Mouse (Mus musculus) myocyte (in vitro differentiated cells): ENCODE results near the gene Fcna.

Experiments
- CEBPB ChIP-seq: IDR thresholded peaks from 2 replicates; pipeline ENCODE4 v1.6.1; 2011; ENCODE audit warnings: mild to moderate bottlenecking, moderate library complexity; ENCODE audit not compliant: poor library complexity, insufficient read depth, severe bottlenecking
- E2F4 ChIP-seq: IDR thresholded peaks from one replicate; pipeline ENCODE4 v1.6.1; 2011; ENCODE audit warnings: mild to moderate bottlenecking, control low read depth, moderate library complexity; ENCODE audit not compliant: insufficient read depth
- MAX ChIP-seq: IDR thresholded peaks from one replicate; pipeline ENCODE4 v1.6.1; 2011; ENCODE audit warnings: low read depth, mild to moderate bottlenecking, control low read depth
- MYOD1 ChIP-seq, 3 experiments: IDR thresholded peaks; one replicate each; pipeline ENCODE4 v1.6.1; 2011; ENCODE audit warnings: control low read depth in 2 of 3, low read depth in 2 of 3, mild to moderate bottlenecking in 2 of 3, moderate library complexity in 1 of 3; ENCODE audit not compliant: insufficient read length in 2 of 3, control insufficient read depth in 1 of 3
- MYOG ChIP-seq, 3 experiments: IDR thresholded peaks; one replicate each; pipeline ENCODE4 v1.6.1; 2011; ENCODE audit warnings: control low read depth in 2 of 3, low read depth in 2 of 3, mild to moderate bottlenecking in 2 of 3; ENCODE audit not compliant: insufficient read length in 2 of 3, control insufficient read depth in 1 of 3, insufficient read depth in 1 of 3
- POLR2A ChIP-seq: IDR thresholded peaks from one replicate; pipeline ENCODE4 v1.6.1; 2011; ENCODE audit warnings: low read depth, mild to moderate bottlenecking, control low read depth, moderate library complexity; ENCODE audit not compliant: insufficient read length
- POLR2AphosphoS2 ChIP-seq: IDR thresholded peaks from one replicate; pipeline ENCODE4 v1.6.1; 2011; ENCODE audit warnings: low read depth, control low read depth; ENCODE audit not compliant: insufficient read length
- REST ChIP-seq: IDR thresholded peaks from one replicate; pipeline ENCODE4 v1.6.1; 2011; ENCODE audit warnings: mild to moderate bottlenecking, control low read depth, moderate library complexity; ENCODE audit not compliant: insufficient read depth, insufficient read length
- SRF ChIP-seq: IDR thresholded peaks from one replicate; pipeline ENCODE4 v1.6.1; 2011; ENCODE audit warnings: low read depth; ENCODE audit not compliant: control insufficient read depth, insufficient read length
- TCF12 ChIP-seq: IDR thresholded peaks from one replicate; pipeline ENCODE4 v1.6.1; 2011; ENCODE audit warnings: mild to moderate bottlenecking, control low read depth; ENCODE audit not compliant: poor library complexity, insufficient read depth, severe bottlenecking
- TCF3 ChIP-seq: IDR thresholded peaks from one replicate; pipeline ENCODE4 v1.6.1; 2011; ENCODE audit warnings: low read depth, control low read depth; ENCODE audit not compliant: insufficient read length
- USF1 ChIP-seq: IDR thresholded peaks from one replicate; pipeline ENCODE4 v1.6.1; 2011; ENCODE audit warnings: low read depth, mild to moderate bottlenecking, control low read depth, moderate library complexity

- TF ChIP-seq POLR2AphosphoS2 (no peak), POLR2A (no peak), USF1 (no peak), E2F4 (no peak), CEBPB (no peak), MYOD1 (IDR thresholded peaks at IDR 0.05; ENCODE audit: control insufficient read depth in 1 of 3, insufficient read length in 2 of 3, low read depth in 2 of 3) (no peak), TCF12 (no peak), MAX (no peak), SRF (no peak), REST (no peak), MYOG (IDR thresholded peaks at IDR 0.05; ENCODE audit: control insufficient read depth in 1 of 3, insufficient read depth in 1 of 3, insufficient read length in 2 of 3, low read depth in 2 of 3) (no peak), TCF3 (no peak)
Measured at GRCm38 (mm10) chr2:25608671-25609070, 19.2 kb downstream of the Fcna start.
